In genomic region chr5:146709361-146709760, GRCm38 (mm10) we compare ENCODE assay signal across 19 mouse cellular contexts.
DNase-seq lines count a peak whose midpoint lies in the region; ATAC-seq and TF ChIP-seq lines count a peak whose summit lies in the region.
"Had no signal": no experiment of that assay in that cellular context is flagged by ENCODE, and none has a peak within 500 bp of the region (broad histone marks: within the 10 kb centered on the region; RNA-seq: fewer than 3 reads in every experiment).

No protein-coding gene starts in this region.

- 50% methylated on average over 3 of the region's 3 CpGs for WGBS in kidney, postnatal 0 days
- 63% methylated on average over 3 of the region's 3 CpGs for WGBS in kidney, adult 2 months
- WGBS in embryonic facial prominence, embryonic 13.5 days = 42% methylated on average over 3 of the region's 3 CpGs
- 38% methylated on average over 3 of the region's 3 CpGs for WGBS in midbrain, postnatal 0 days

- no peak overlapping the region for H3K4me3 ChIP-seq in kidney, postnatal 0 days (replicated peaks; ENCODE audit: low read depth, low read length)
- no peak overlapping the region for H3K4me3 ChIP-seq in kidney, adult 2 months (ENCODE audit: insufficient read depth, low read depth, low read length)
- H3K4me3 ChIP-seq in embryonic facial prominence, embryonic 13.5 days = no peak overlapping the region
- no peak overlapping the region for H3K4me3 ChIP-seq in midbrain, postnatal 0 days (ENCODE audit: low read depth, low read length)
- H3K4me3 ChIP-seq: forebrain, embryonic 15.5 days; heart, embryonic 13.5 days; hindbrain, embryonic 15.5 days had no signal

- no peaks in the 10 kb centered on the region for H3K9me3 ChIP-seq in kidney, postnatal 0 days (replicated peaks; ENCODE audit: low read length)
- peaks cover 4% of the 10 kb centered on the region; the same call in 1 of the 2 replicates for H3K9me3 ChIP-seq in embryonic facial prominence, embryonic 13.5 days
- H3K9me3 ChIP-seq in midbrain, postnatal 0 days (ENCODE audit: low read length) = no peaks in the 10 kb centered on the region
- H3K9me3 ChIP-seq: forebrain, embryonic 15.5 days; hindbrain, embryonic 15.5 days had no signal

- H3K4me2 ChIP-seq in kidney, postnatal 0 days (ENCODE audit: low read length) = no peak overlapping the region
- H3K4me2 ChIP-seq in embryonic facial prominence, embryonic 13.5 days = no peak overlapping the region
- H3K4me2 ChIP-seq in midbrain, postnatal 0 days (ENCODE audit: low read depth, low read length, poor library complexity, severe bottlenecking) = no peak overlapping the region
- H3K4me2 ChIP-seq: forebrain, embryonic 15.5 days; heart, embryonic 13.5 days; hindbrain, embryonic 15.5 days had no signal

- TF ChIP-seq CTCF in kidney, postnatal 0 days (IDR thresholded peaks at IDR 0.05; ENCODE audit: low read depth) = no peak
- TF ChIP-seq CTCF in kidney, adult 2 months (conservative IDR thresholded peaks at IDR 0.05; ENCODE audit: insufficient read depth, insufficient read length, low read depth, low read length) = no peak
- TF ChIP-seq CTCF in midbrain, postnatal 0 days (IDR thresholded peaks at IDR 0.05) = no peak

- ATAC-seq in kidney, postnatal 0 days (replicated peaks; ENCODE audit: low FRiP score, low read depth) = no peak
- no peak for ATAC-seq in embryonic facial prominence, embryonic 13.5 days (ENCODE audit: insufficient number of reproducible peaks, insufficient read depth, low FRiP score, low TSS enrichment, low read depth)
- no peak for ATAC-seq in midbrain, postnatal 0 days (ENCODE audit: low FRiP score)
- ATAC-seq: forebrain, embryonic 15.5 days; inflammation-experienced regulatory T-cells, adult 6 months had no signal

- DNase-seq in kidney, postnatal 0 days (ENCODE audit: low spot score) = peak; percentile 28
- DNase-seq in kidney, adult 2 months = no peak
- DNase-seq in 3T3-L1 (ENCODE audit: low read depth, low spot score) = peak; percentile 32
- peak; percentile 35 for DNase-seq in MN1 (ENCODE audit: low spot score)
- no peak for DNase-seq in cerebellum, postnatal 36 days
- no peak for DNase-seq in midbrain, postnatal 0 days (ENCODE audit: low spot score)
- DNase-seq: adrenal gland, adult 2 months; adrenal gland, postnatal 25 days; cerebellum, adult 8-10 months; cerebellum, postnatal 14 days; gastrocnemius, postnatal 36 days; heart, adult 11 months; heart, postnatal 36 days had no signal

- no peak for TF ChIP-seq POLR2A in kidney, adult 2 months (IDR thresholded peaks at IDR 0.05; ENCODE audit: low read depth, low read length)

- H3K36me3 ChIP-seq in kidney, postnatal 0 days (ENCODE audit: insufficient read depth, low read length) = no peaks in the 10 kb centered on the region
- no peaks in the 10 kb centered on the region for H3K36me3 ChIP-seq in kidney, adult 2 months (ENCODE audit: control insufficient read depth, insufficient read depth, low read length)
- no peaks in the 10 kb centered on the region for H3K36me3 ChIP-seq in embryonic facial prominence, embryonic 13.5 days
- no peaks in the 10 kb centered on the region for H3K36me3 ChIP-seq in midbrain, postnatal 0 days (ENCODE audit: insufficient read depth, low read length)
- H3K36me3 ChIP-seq: forebrain, embryonic 15.5 days; G1E; heart, embryonic 13.5 days; hindbrain, embryonic 15.5 days had no signal

- no peaks in the 10 kb centered on the region for H3K27me3 ChIP-seq in kidney, postnatal 0 days (ENCODE audit: insufficient read depth, low read length)
- no peaks in the 10 kb centered on the region for H3K27me3 ChIP-seq in kidney, adult 2 months (replicated peaks; ENCODE audit: control insufficient read depth, insufficient read depth, low read length)
- no peaks in the 10 kb centered on the region for H3K27me3 ChIP-seq in embryonic facial prominence, embryonic 13.5 days
- H3K27me3 ChIP-seq in midbrain, postnatal 0 days (ENCODE audit: insufficient read depth, low read length) = no peaks in the 10 kb centered on the region
- H3K27me3 ChIP-seq: forebrain, embryonic 15.5 days; heart, embryonic 13.5 days; hindbrain, embryonic 15.5 days had no signal

- no peak overlapping the region for H3K27ac ChIP-seq in kidney, postnatal 0 days
- H3K27ac ChIP-seq in kidney, adult 2 months (ENCODE audit: insufficient read depth, low read depth, low read length) = no peak overlapping the region
- 0 out of 2 replicates have a peak overlapping the region, but pooled peaks have one; percentile 24 for H3K27ac ChIP-seq in embryonic facial prominence, embryonic 13.5 days
- no peak overlapping the region for H3K27ac ChIP-seq in midbrain, postnatal 0 days (ENCODE audit: low read depth, low read length)
- H3K27ac ChIP-seq: forebrain, embryonic 15.5 days; heart, embryonic 13.5 days; hindbrain, embryonic 15.5 days had no signal

- no peak overlapping the region for H3K9ac ChIP-seq in kidney, postnatal 0 days (ENCODE audit: low read depth, low read length)
- H3K9ac ChIP-seq in embryonic facial prominence, embryonic 13.5 days = no peak overlapping the region
- no peak overlapping the region for H3K9ac ChIP-seq in midbrain, postnatal 0 days (replicated peaks; ENCODE audit: low read length, poor library complexity, severe bottlenecking)
- H3K9ac ChIP-seq: forebrain, embryonic 15.5 days; heart, embryonic 13.5 days; hindbrain, embryonic 15.5 days had no signal

- no peaks in the 10 kb centered on the region for H3K4me1 ChIP-seq in kidney, postnatal 0 days (replicated peaks; ENCODE audit: insufficient read depth, low read length)
- no peaks in the 10 kb centered on the region for H3K4me1 ChIP-seq in kidney, adult 2 months (ENCODE audit: control insufficient read depth, insufficient read depth, low read length)
- H3K4me1 ChIP-seq in embryonic facial prominence, embryonic 13.5 days = peaks cover 9% of the 10 kb centered on the region; the same call in 1 of the 2 replicates
- H3K4me1 ChIP-seq in midbrain, postnatal 0 days (ENCODE audit: insufficient read depth, low read length) = no peaks in the 10 kb centered on the region

Comparison
In these comparisons a context has a peak if more than half of its experiments do, and no peak if none do; other contexts are left out.
1. DNase-seq: peak in kidney, postnatal 0 days (single experiment), 3T3-L1 (single experiment) and MN1 (single experiment); none in kidney, adult 2 months (single experiment), cerebellum, postnatal 36 days (0 of 2) and midbrain, postnatal 0 days (single experiment).